Mouse (Mus musculus): ENCODE measurements around the gene Mecom. TPM values are rescaled to one million over a fixed set of nuclear protein-coding genes. Genes with fewer than 3 reads are reported as not detected.
A peak's percentile ranks its signal among the peaks of the same experiment; 100 is the strongest.
"Not testable (repeated sequence)": the region's sequence is repeated elsewhere in the genome, so short reads cannot be mapped to it uniquely, and the experiment has no call there.

Gene Mecom
- polyA plus RNA-seq, 1 experiment from 2014 or later = 7.0 TPM

DNA sequence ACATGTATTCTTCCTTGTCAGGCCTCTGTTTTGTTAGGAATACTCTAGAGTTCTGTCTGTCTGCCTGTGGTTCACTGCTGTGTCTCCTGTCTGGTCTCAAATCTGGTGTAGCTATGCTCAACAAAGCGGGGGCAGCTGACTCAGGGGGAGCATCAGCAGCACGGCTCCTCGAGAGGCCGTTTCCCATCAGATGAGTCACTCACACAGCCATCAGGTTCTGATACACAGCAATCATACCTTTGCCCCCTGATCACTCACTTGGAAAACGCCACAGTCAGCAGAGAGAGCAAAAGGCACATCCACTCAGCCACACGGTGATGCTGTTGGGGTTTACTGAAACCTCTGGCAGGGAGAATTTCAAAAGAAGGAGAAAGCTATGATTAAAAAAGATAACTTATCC, 5.9 kb upstream of the Mecom start:
- 63% methylated on average over 6 of the region's 6 CpGs for WGBS
- H3K36me3 ChIP-seq (ENCODE audit: control insufficient read depth, insufficient read depth, low read length) = no peaks in the 10 kb centered on the region
- no peak overlapping the region for H3K9ac ChIP-seq (ENCODE audit: low read depth, low read length)
- no peak overlapping the region for H3K27ac ChIP-seq (ENCODE audit: low read depth, low read length)
- no peak for ATAC-seq
- no peaks in the 10 kb centered on the region for H3K9me3 ChIP-seq (ENCODE audit: control insufficient read depth, low read length)
- no peak overlapping the region for H3K4me2 ChIP-seq (ENCODE audit: low read length)
- H3K27me3 ChIP-seq (replicated peaks; ENCODE audit: control insufficient read depth, insufficient read depth, low read length) = no peaks in the 10 kb centered on the region
- no peaks in the 10 kb centered on the region for H3K4me1 ChIP-seq (ENCODE audit: control insufficient read depth, insufficient read depth, low read depth, low read length)
- no peak overlapping the region for H3K4me3 ChIP-seq (ENCODE audit: low read length)

DNA sequence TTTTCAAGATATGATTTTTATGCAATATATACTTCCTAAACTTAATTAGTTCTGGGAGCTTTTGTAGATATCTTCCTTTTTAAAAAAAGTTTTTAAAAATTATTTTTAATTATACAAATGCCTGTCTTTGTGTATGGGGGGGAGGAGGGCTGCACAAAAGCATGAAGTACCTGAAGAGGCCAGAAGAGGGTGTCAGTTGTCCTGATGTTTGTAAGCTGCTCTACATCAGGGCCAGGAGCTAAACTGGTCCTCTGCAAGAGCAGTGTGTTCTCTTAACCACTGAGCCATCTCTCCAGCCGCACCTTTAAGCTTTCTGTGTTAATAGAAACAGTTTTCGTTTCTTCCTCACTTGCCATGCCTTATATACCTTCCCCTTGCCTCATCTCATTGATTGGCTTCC, 2.4 kb upstream of the Mecom start:
- Histone ChIP-seq H3K9ac (ENCODE audit: low read depth, low read length) (no peak overlapping the region), H3K9me3 (ENCODE audit: control insufficient read depth, low read length) (no peaks in the 10 kb centered on the region), H3K36me3 (ENCODE audit: control insufficient read depth, insufficient read depth, low read length) (no peaks in the 10 kb centered on the region), H3K27me3 (replicated peaks; ENCODE audit: control insufficient read depth, insufficient read depth, low read length) (no peaks in the 10 kb centered on the region), H3K4me3 (ENCODE audit: low read length) (no peak overlapping the region), H3K27ac (ENCODE audit: low read depth, low read length) (no peak overlapping the region), H3K4me2 (ENCODE audit: low read length) (no peak overlapping the region), H3K4me1 (ENCODE audit: control insufficient read depth, insufficient read depth, low read depth, low read length) (peaks cover 2% of the 10 kb centered on the region; the same call in 1 of the 2 replicates)
- 72% methylated on average over 2 of the region's 2 CpGs for WGBS
- ATAC-seq = no peak

DNA sequence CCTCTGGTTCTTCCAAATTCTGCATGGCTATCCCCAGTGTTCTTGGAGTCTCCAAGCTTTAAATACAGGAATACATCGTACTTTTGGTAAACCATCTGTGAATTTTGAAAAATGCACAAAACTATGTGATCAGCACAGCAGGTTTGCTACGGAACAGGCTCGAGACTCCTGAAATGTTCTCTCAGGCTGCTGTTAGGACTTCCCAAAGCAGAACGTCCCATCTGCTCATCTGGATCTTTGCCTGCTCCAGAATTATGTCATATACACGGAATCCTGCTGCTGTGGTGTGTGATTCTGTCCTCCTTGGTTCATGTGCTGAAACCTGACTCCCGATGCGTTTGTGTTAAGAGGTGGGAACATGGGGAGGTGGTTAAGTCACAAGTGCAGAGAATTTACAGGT, 1.1 kb upstream of the Mecom start:
- H3K9ac ChIP-seq (ENCODE audit: low read depth, low read length) = no peak overlapping the region
- H3K4me1 ChIP-seq (ENCODE audit: control insufficient read depth, insufficient read depth, low read depth, low read length) = peaks cover 2% of the 10 kb centered on the region; the same call in 1 of the 2 replicates
- H3K9me3 ChIP-seq (ENCODE audit: control insufficient read depth, low read length) = no peaks in the 10 kb centered on the region
- ATAC-seq = no peak
- no peak overlapping the region for H3K4me3 ChIP-seq (ENCODE audit: low read length)
- WGBS = 76% methylated on average over 7 of the region's 7 CpGs
- no peaks in the 10 kb centered on the region for H3K27me3 ChIP-seq (replicated peaks; ENCODE audit: control insufficient read depth, insufficient read depth, low read length)
- no peak overlapping the region for H3K27ac ChIP-seq (ENCODE audit: low read depth, low read length)
- H3K4me2 ChIP-seq (ENCODE audit: low read length) = no peak overlapping the region
- H3K36me3 ChIP-seq (ENCODE audit: control insufficient read depth, insufficient read depth, low read length) = no peaks in the 10 kb centered on the region

DNA sequence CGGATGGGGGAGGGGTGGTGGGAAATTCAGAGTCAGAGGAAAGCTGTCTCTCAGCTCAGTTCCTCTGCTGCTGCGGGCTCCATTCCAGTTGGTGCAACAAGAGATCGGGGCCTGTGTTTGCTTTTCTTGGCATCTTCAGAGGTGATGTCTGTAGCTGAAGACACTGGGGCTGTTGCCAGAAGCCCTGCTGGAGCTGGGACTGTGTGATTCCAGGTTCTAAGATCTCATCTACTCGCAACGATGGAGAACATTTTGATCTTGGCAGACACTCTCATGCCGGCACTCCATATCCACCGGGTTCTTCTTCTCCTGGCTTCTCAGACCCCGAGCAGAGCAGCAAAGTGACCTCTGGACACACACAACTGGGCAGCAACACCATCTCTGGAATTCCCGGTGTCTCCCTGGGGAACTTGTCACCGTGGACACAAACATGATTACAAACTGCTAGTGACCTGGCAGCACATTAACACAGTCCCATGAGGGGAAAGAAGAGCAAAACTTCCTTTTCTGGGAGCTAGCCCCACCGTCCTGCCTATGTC, 908 bp downstream of the Mecom start:
- H3K27me3 ChIP-seq (replicated peaks; ENCODE audit: control insufficient read depth, insufficient read depth, low read length) = no peaks in the 10 kb centered on the region
- peak; percentile 63 for ATAC-seq
- H3K9ac ChIP-seq (ENCODE audit: low read depth, low read length) = no peak overlapping the region
- H3K9me3 ChIP-seq (ENCODE audit: control insufficient read depth, low read length) = no peaks in the 10 kb centered on the region
- H3K4me3 ChIP-seq (ENCODE audit: low read length) = no peak overlapping the region
- WGBS = 57% methylated on average over 11 of the region's 11 CpGs
- H3K36me3 ChIP-seq (ENCODE audit: control insufficient read depth, insufficient read depth, low read length) = no peaks in the 10 kb centered on the region
- H3K4me2 ChIP-seq (ENCODE audit: low read length) = peak overlapping the region; percentile 8; the same call in 1 of the 2 replicates
- no peak overlapping the region for H3K27ac ChIP-seq (ENCODE audit: low read depth, low read length)
- peaks cover 2% of the 10 kb centered on the region; the same call in 1 of the 2 replicates for H3K4me1 ChIP-seq (ENCODE audit: control insufficient read depth, insufficient read depth, low read depth, low read length)

DNA sequence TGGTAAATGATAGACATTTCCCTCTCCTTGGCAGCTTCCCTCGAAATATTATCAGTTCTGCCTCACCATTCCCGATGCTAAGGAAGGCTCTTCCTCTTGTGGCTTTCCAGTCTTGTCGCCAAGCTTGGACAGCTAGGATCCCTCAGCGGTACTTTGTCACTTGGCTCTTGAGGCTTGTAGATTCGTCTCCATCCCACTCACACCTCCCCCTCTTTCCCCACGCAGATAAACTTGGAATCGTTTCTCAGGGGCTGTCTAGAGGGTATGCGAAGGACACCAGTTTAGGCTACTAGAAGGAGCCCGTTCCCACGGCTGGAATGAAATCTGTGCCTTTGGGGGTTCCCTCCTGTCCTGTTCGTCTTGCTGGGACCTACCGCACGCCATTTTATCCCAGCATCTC, 1.4 kb downstream of the Mecom start:
- H3K4me3 ChIP-seq (ENCODE audit: low read length) = no peak overlapping the region
- no peaks in the 10 kb centered on the region for H3K27me3 ChIP-seq (replicated peaks; ENCODE audit: control insufficient read depth, insufficient read depth, low read length)
- no peaks in the 10 kb centered on the region for H3K36me3 ChIP-seq (ENCODE audit: control insufficient read depth, insufficient read depth, low read length)
- peak overlapping the region; percentile 8; the same call in 1 of the 2 replicates for H3K4me2 ChIP-seq (ENCODE audit: low read length)
- H3K4me1 ChIP-seq (ENCODE audit: control insufficient read depth, insufficient read depth, low read depth, low read length) = peaks cover 2% of the 10 kb centered on the region; the same call in 1 of the 2 replicates
- H3K27ac ChIP-seq (ENCODE audit: low read depth, low read length) = no peak overlapping the region
- WGBS = 59% methylated on average over 13 of the region's 13 CpGs
- no peak overlapping the region for H3K9ac ChIP-seq (ENCODE audit: low read depth, low read length)
- no peaks in the 10 kb centered on the region for H3K9me3 ChIP-seq (ENCODE audit: control insufficient read depth, low read length)
- ATAC-seq = peak; percentile 14

DNA sequence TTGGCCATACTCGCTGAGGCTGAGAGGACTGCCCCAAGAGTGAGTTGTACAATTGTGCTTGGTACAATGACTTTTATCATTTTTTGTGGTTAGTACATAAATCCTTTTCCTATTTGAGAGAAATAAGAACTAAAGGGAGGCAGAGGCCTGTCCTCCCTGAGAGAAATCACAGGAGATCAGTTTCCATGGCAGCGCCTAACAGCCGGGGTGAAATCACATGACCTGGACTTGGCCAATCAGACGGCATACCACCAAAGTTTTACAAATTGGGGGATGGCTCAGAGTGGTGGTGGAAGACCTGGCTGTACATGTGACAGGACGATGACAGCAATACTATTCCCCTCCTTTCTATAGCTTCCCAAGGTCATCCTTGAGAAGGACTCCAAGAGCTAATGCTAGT, 2.6 kb downstream of the Mecom start:
- H3K4me1 ChIP-seq (ENCODE audit: control insufficient read depth, insufficient read depth, low read depth, low read length) = peaks cover 2% of the 10 kb centered on the region; the same call in 1 of the 2 replicates
- H3K9me3 ChIP-seq (ENCODE audit: control insufficient read depth, low read length) = no peaks in the 10 kb centered on the region
- 89% methylated on average over 5 of the region's 5 CpGs for WGBS
- no peak overlapping the region for H3K4me3 ChIP-seq (ENCODE audit: low read length)
- H3K4me2 ChIP-seq (ENCODE audit: low read length) = no peak overlapping the region
- H3K36me3 ChIP-seq (ENCODE audit: control insufficient read depth, insufficient read depth, low read length) = no peaks in the 10 kb centered on the region
- no peak for ATAC-seq
- H3K9ac ChIP-seq (ENCODE audit: low read depth, low read length) = no peak overlapping the region
- no peaks in the 10 kb centered on the region for H3K27me3 ChIP-seq (replicated peaks; ENCODE audit: control insufficient read depth, insufficient read depth, low read length)
- no peak overlapping the region for H3K27ac ChIP-seq (ENCODE audit: low read depth, low read length)

DNA sequence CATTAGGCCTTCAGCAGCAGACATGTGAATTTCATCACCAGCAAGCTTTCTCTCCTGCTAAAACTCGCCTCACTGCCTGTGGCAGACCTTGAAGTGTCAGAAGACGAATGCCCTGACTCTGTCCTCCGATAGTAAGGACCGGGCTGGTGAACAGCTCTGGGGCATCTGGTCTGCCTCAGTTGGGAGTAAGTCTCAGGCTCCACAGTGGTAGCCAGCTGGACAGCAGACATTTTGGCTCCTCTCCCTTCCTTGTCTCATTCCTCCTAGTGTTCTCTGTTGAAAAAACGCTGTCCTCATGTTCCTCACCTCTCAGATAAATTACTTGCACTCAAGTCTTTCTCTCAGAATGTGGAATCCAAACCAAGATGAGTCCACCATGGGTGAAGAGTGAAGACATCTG, 3.5 kb downstream of the Mecom start:
- 79% methylated on average over 5 of the region's 5 CpGs for WGBS
- H3K4me2 ChIP-seq (ENCODE audit: low read length) = no peak overlapping the region
- no peaks in the 10 kb centered on the region for H3K9me3 ChIP-seq (ENCODE audit: control insufficient read depth, low read length)
- H3K27ac ChIP-seq (ENCODE audit: low read depth, low read length) = no peak overlapping the region
- peaks cover 2% of the 10 kb centered on the region; the same call in 1 of the 2 replicates for H3K4me1 ChIP-seq (ENCODE audit: control insufficient read depth, insufficient read depth, low read depth, low read length)
- ATAC-seq = no peak
- H3K27me3 ChIP-seq (replicated peaks; ENCODE audit: control insufficient read depth, insufficient read depth, low read length) = no peaks in the 10 kb centered on the region
- H3K9ac ChIP-seq (ENCODE audit: low read depth, low read length) = no peak overlapping the region
- H3K36me3 ChIP-seq (ENCODE audit: control insufficient read depth, insufficient read depth, low read length) = no peaks in the 10 kb centered on the region
- no peak overlapping the region for H3K4me3 ChIP-seq (ENCODE audit: low read length)

DNA sequence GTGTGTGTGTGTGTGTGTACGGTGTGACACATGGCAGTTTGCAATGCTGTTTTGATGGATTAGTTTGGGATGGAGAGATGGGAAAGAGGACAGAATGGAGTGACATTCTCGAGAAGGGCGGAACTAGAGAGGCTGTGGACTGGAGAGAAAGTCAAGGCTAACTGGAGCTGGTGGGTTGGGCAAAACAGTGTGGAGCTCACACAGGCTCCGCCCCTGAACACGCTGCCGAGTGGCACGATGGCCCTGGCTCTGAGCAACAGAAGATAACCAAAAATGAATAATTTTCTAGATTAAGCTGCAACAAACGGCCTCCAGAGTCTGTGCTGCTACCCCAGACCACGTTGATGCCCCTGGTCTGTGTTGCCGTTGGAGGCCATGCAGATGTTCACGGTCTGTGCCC, 12.0 kb downstream of the Mecom start:
- Histone ChIP-seq H3K4me2 (ENCODE audit: low read length) (no peak overlapping the region), H3K4me1 (ENCODE audit: control insufficient read depth, insufficient read depth, low read depth, low read length) (no peaks in the 10 kb centered on the region), H3K27me3 (replicated peaks; ENCODE audit: control insufficient read depth, insufficient read depth, low read length) (no peaks in the 10 kb centered on the region), H3K4me3 (ENCODE audit: low read length) (no peak overlapping the region), H3K9ac (ENCODE audit: low read depth, low read length) (no peak overlapping the region), H3K36me3 (ENCODE audit: control insufficient read depth, insufficient read depth, low read length) (no peaks in the 10 kb centered on the region), H3K27ac (ENCODE audit: low read depth, low read length) (no peak overlapping the region), H3K9me3 (ENCODE audit: control insufficient read depth, low read length) (no peaks in the 10 kb centered on the region)
- 79% methylated on average over 11 of the region's 11 CpGs for WGBS
- ATAC-seq = no peak

DNA sequence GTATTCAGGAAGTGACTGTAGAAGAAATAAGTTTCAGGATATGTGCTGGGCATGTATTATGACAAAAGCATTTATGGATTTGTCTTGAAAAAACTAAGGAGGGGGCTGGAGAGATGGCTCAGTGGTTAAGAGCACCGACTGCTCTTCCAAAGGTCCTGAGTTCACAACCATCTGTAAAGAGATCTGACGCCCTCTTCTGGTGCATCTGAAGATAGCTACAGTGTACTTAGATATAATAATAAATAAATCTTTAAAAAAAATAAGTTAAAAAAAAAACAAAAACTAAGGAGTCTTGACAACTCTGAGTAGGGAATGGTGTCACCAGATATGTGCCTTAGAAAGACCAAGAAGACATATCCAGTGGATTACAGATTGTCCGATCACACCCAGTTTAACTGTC, 27.1 kb downstream of the Mecom start:
- WGBS = 59% methylated on average over 3 of the region's 3 CpGs
- H3K9ac ChIP-seq (ENCODE audit: low read depth, low read length); H3K4me3 ChIP-seq (ENCODE audit: low read length); H3K4me2 ChIP-seq (ENCODE audit: low read length); ATAC-seq; H3K36me3 ChIP-seq (ENCODE audit: control insufficient read depth, insufficient read depth, low read length); H3K4me1 ChIP-seq (ENCODE audit: control insufficient read depth, insufficient read depth, low read depth, low read length); H3K27ac ChIP-seq (ENCODE audit: low read depth, low read length); H3K27me3 ChIP-seq (replicated peaks; ENCODE audit: control insufficient read depth, insufficient read depth, low read length); H3K9me3 ChIP-seq (ENCODE audit: control insufficient read depth, low read length): not testable (repeated sequence)

DNA sequence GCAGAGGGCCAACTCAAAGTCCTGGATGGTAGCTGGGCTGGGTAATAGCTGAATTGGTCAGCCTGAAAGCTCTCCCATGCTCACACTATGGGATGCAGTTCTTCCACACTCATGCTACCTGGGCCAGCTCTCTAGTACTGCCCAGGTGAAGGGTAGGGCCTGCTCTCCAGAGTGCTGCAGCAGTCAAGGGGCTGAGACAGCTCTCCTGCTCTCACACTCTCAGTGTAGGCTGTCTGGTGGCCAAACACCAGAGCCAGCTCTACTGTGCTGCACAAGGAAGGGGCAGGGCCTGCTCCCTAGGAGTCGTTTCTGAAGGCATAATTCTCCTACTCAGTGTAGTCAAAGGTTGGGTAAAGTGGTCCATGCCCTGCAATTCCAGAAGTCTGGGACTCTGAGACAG, 28.4 kb downstream of the Mecom start:
- H3K27me3 ChIP-seq (replicated peaks; ENCODE audit: control insufficient read depth, insufficient read depth, low read length) = peaks cover 9% of the 10 kb centered on the region
- H3K27ac ChIP-seq (ENCODE audit: low read depth, low read length) = no peak overlapping the region
- no peak for ATAC-seq
- H3K36me3 ChIP-seq (ENCODE audit: control insufficient read depth, insufficient read depth, low read length) = no peaks in the 10 kb centered on the region
- no peak overlapping the region for H3K4me3 ChIP-seq (ENCODE audit: low read length)
- no peak overlapping the region for H3K4me2 ChIP-seq (ENCODE audit: low read length)
- no peak overlapping the region for H3K9ac ChIP-seq (ENCODE audit: low read depth, low read length)
- 54% methylated on average over 1 of the region's 1 CpGs for WGBS
- H3K9me3 ChIP-seq (ENCODE audit: control insufficient read depth, low read length) = no peaks in the 10 kb centered on the region
- peaks cover 6% of the 10 kb centered on the region for H3K4me1 ChIP-seq (ENCODE audit: control insufficient read depth, insufficient read depth, low read depth, low read length)
